Mouse (Mus musculus) kidney, adult 2 months (tissue): ENCODE data around the gene Tmem60.

Source experiments
- CTCF ChIP-seq: fragments of 200-500 bp; conservative IDR thresholded peaks from 2 replicates; pipeline ENCODE4 v1.5.1; 2011; ENCODE audit warnings: low read depth, mild to moderate bottlenecking, control low read depth, low read length, moderate library complexity, mixed read lengths; ENCODE audit not compliant: insufficient read depth, insufficient read length
- POLR2A ChIP-seq: fragments of 200-500 bp; IDR thresholded peaks from one replicate; pipeline ENCODE4 v1.6.1; 2011; ENCODE audit warnings: low read depth, low read length, control low read depth

DNA sequence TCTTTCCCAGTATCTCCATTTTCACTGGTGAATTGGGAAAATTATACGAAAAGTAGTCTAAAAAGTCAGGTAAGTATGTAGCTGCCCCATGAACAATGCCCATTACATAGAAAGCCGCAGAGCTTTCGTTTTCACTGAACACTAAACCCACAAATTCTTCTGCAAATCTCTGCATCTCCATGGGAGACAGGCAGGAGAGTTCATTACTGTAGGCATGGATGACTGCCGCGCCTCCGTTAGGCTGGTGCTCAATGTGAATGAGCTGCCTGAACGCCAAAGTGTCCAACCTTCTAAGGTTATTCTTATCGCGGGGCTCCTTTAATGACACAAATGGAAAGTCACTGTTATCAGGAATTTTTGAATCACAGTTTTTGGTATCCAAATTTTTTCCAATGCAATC is 37.6 kb downstream of the Tmem60 start:
- TF ChIP-seq POLR2A (no peak), CTCF (no peak)
